9 mouse cellular contexts compared by ENCODE assay signal in the genomic region with DNA sequence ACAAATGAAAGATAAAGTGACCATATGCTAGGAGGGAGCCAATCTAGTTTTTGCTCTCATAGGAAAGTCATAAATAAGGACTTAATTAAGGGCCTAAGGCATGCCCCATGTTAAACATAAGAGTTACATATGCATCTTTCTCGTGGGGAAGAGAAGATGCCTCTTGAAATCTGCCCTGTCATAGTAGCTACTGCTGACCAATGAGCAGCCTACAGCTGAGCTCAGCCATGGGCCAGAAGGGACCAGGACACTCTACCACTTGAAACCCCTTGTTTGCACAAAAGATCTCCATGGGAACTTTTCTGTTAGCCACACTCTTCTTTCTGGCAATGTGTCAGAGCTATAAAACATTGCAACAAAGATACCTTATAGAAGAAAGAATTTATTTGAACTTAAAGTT. TPM values are rescaled to one million over a fixed set of nuclear protein-coding genes. Genes with fewer than 3 reads are reported as not detected.
DNase-seq lines count a peak whose midpoint lies in the region; ATAC-seq and TF ChIP-seq lines count a peak whose summit lies in the region.
"Had no signal": no experiment of that assay in that cellular context is flagged by ENCODE, and none has a peak within 500 bp of the region (broad histone marks: within the 10 kb centered on the region; RNA-seq: fewer than 3 reads in every experiment).

No protein-coding gene starts in this region.

- ATAC-seq in heart, embryonic 13.5 days (ENCODE audit: extremely low read depth, insufficient number of reproducible peaks, low FRiP score, low TSS enrichment): no peak
- ATAC-seq in liver, embryonic 14.5 days (ENCODE audit: insufficient read depth): peak; percentile 82
- ATAC-seq in hindbrain, embryonic 16.5 days: no peak

- H3K9ac ChIP-seq in heart, embryonic 13.5 days: no peak overlapping the region
- peak overlapping the region; percentile 46 for H3K9ac ChIP-seq in liver, embryonic 14.5 days (replicated peaks)
- H3K9ac ChIP-seq in hindbrain, embryonic 16.5 days (ENCODE audit: low read depth, low read length): no peak overlapping the region

- no peak overlapping the region for H3K27ac ChIP-seq in heart, embryonic 13.5 days (replicated peaks)
- H3K27ac ChIP-seq in embryonic fibroblast, embryonic 13.5 days (ENCODE audit: insufficient read depth, low read length): peak overlapping the region; percentile 93
- H3K27ac ChIP-seq in liver, embryonic 14.5 days: peak overlapping the region; percentile 75
- H3K27ac ChIP-seq in hindbrain, embryonic 16.5 days (ENCODE audit: low read depth, low read length): no peak overlapping the region

- no peak for TF ChIP-seq CTCF in embryonic fibroblast, embryonic 13.5 days (IDR thresholded peaks at IDR 0.05; ENCODE audit: borderline replicate concordance, insufficient read depth, low read length)
- no peak for TF ChIP-seq CTCF in liver, embryonic 14.5 days (IDR thresholded peaks at IDR 0.05; ENCODE audit: low read depth)

- DNase-seq in heart, adult 18-20 months: no peak
- peak; percentile 23 for DNase-seq in 3T3-L1 (ENCODE audit: low read depth, low spot score)
- peak in 1 of 3 experiments; percentile 41 for DNase-seq in liver, embryonic 14.5 days (ENCODE audit: low read depth in 3 of 3, low spot score in 3 of 3)
- DNase-seq in embryo, embryonic 10 days (ENCODE audit: low spot score): no peak
- no peak for DNase-seq in adrenal gland, postnatal 36 days
- DNase-seq: kidney, postnatal 10 days had no signal

- 0 out of 2 replicates have a peak overlapping the region, but pooled peaks have one; percentile 1 for H3K4me2 ChIP-seq in heart, embryonic 13.5 days
- H3K4me2 ChIP-seq in liver, embryonic 14.5 days (ENCODE audit: low read depth): peak overlapping the region; percentile 53
- H3K4me2 ChIP-seq in hindbrain, embryonic 16.5 days (ENCODE audit: low read length): no peak overlapping the region

- no peaks in the 10 kb centered on the region for H3K36me3 ChIP-seq in heart, embryonic 13.5 days
- no peaks in the 10 kb centered on the region for H3K36me3 ChIP-seq in liver, embryonic 14.5 days (replicated peaks; ENCODE audit: control insufficient read depth, insufficient read depth, low read depth)
- H3K36me3 ChIP-seq in hindbrain, embryonic 16.5 days (ENCODE audit: control insufficient read depth, insufficient read depth, low read length): no peaks in the 10 kb centered on the region

- TF ChIP-seq POLR2A in embryonic fibroblast, embryonic 13.5 days (IDR thresholded peaks at IDR 0.05; ENCODE audit: low read depth, low read length): no peak

- no peaks in the 10 kb centered on the region for H3K27me3 ChIP-seq in heart, embryonic 13.5 days (replicated peaks)
- no peaks in the 10 kb centered on the region for H3K27me3 ChIP-seq in liver, embryonic 14.5 days (ENCODE audit: control insufficient read depth, insufficient read depth, low read length)
- no peaks in the 10 kb centered on the region for H3K27me3 ChIP-seq in hindbrain, embryonic 16.5 days (replicated peaks; ENCODE audit: control insufficient read depth, insufficient read depth, low read length)

- TF ChIP-seq EP300 in liver, embryonic 14.5 days (IDR thresholded peaks at IDR 0.05; ENCODE audit: low read depth): no peak

- H3K9me3 ChIP-seq in heart, embryonic 13.5 days: no peaks in the 10 kb centered on the region
- H3K9me3 ChIP-seq in liver, embryonic 14.5 days (ENCODE audit: control insufficient read depth, low read length): no peaks in the 10 kb centered on the region
- H3K9me3 ChIP-seq in hindbrain, embryonic 16.5 days (ENCODE audit: control insufficient read depth, low read length): no peaks in the 10 kb centered on the region

- 39% methylated on average over 1 of the region's 1 CpGs for WGBS in heart, embryonic 13.5 days
- WGBS in liver, embryonic 14.5 days (ENCODE audit: insufficient replicate concordance): 21% methylated on average over 1 of the region's 1 CpGs
- WGBS in hindbrain, embryonic 16.5 days: 50% methylated on average over 1 of the region's 1 CpGs

- peaks cover 10% of the 10 kb centered on the region; the same call in 1 of the 2 replicates for H3K4me1 ChIP-seq in heart, embryonic 13.5 days
- peaks cover 13% of the 10 kb centered on the region for H3K4me1 ChIP-seq in embryonic fibroblast, embryonic 13.5 days (ENCODE audit: control insufficient read depth, insufficient read depth, low read length)
- H3K4me1 ChIP-seq in liver, embryonic 14.5 days (replicated peaks; ENCODE audit: control insufficient read depth in 2 of 2, insufficient read depth in 2 of 2, low read length in 1 of 2): peaks cover 34 to 45% of the 10 kb centered on the region in 2 experiments
- H3K4me1 ChIP-seq in hindbrain, embryonic 16.5 days (ENCODE audit: control insufficient read depth, insufficient read depth, low read depth, low read length): no peaks in the 10 kb centered on the region

- H3K4me3 ChIP-seq in heart, embryonic 13.5 days: no peak overlapping the region
- H3K4me3 ChIP-seq in embryonic fibroblast, embryonic 13.5 days (ENCODE audit: insufficient read depth, low read length): no peak overlapping the region
- no peak overlapping the region for H3K4me3 ChIP-seq in liver, embryonic 14.5 days (ENCODE audit: insufficient read depth in 1 of 2, low read depth in 2 of 2, low read length in 2 of 2)
- no peak overlapping the region for H3K4me3 ChIP-seq in hindbrain, embryonic 16.5 days (ENCODE audit: low read length)

RNA-seq across cellular contexts. Expression of gene Enpp3, which starts 19.4 kb away (rescaled TPM):
- 1.7 and 2.1 TPM in 2 replicates for polyA plus RNA-seq in heart, embryonic 13.5 days (2015; fragmentation: Nextera tagmentation; extraction: Ambion mirVana)
- 1 to 10 TPM; 3.0 to 3.2 TPM for total RNA-seq in heart, adult 18-20 months (2021)
- 5.0 and 10.9 TPM in 2 replicates for polyA plus RNA-seq in embryonic fibroblast, embryonic 13.5 days (2011; ENCODE audit: insufficient read length, low read depth, missing spikeins)
- 1.9 and 2.2 TPM in 2 replicates for polyA plus RNA-seq in liver, embryonic 14.5 days (2012; rRNA removed)
- polyA plus RNA-seq in liver, embryonic 14.5 days (2014; fragmentation: Nextera tagmentation; extraction: Ambion mirVana): 3.2 and 3.4 TPM in 2 replicates
- 1 to 10 TPM; 1.3 to 1.8 TPM for total RNA-seq in adrenal gland, postnatal 36 days (2021)
- 3.0 and 3.5 TPM in 2 replicates for polyA plus RNA-seq in hindbrain, embryonic 16.5 days (2015; fragmentation: Nextera tagmentation; extraction: Ambion mirVana)

RNA-seq across cellular contexts. Expression of gene Med23, which starts 46.5 kb away (rescaled TPM):
- polyA plus RNA-seq in heart, embryonic 13.5 days (2015; fragmentation: Nextera tagmentation; extraction: Ambion mirVana): 11.7 and 13.0 TPM in 2 replicates
- total RNA-seq in heart, adult 18-20 months (2021): 10 to 100 TPM; 14.0 to 15.6 TPM
- polyA plus RNA-seq in embryonic fibroblast, embryonic 13.5 days (2011; ENCODE audit: insufficient read length, low read depth, missing spikeins): 26.2 and 32.6 TPM in 2 replicates
- 7.3 and 7.4 TPM in 2 replicates for polyA plus RNA-seq in liver, embryonic 14.5 days (2012; rRNA removed)
- 6.2 and 6.5 TPM in 2 replicates for polyA plus RNA-seq in liver, embryonic 14.5 days (2014; fragmentation: Nextera tagmentation; extraction: Ambion mirVana)
- total RNA-seq in adrenal gland, postnatal 36 days (2021): 10 to 100 TPM; 24.1 to 26.4 TPM
- polyA plus RNA-seq in hindbrain, embryonic 16.5 days (2015; fragmentation: Nextera tagmentation; extraction: Ambion mirVana): 20.5 and 23.8 TPM in 2 replicates

Comparison
In these comparisons a context has a peak if more than half of its experiments do, and no peak if none do; other contexts are left out.
1. H3K27ac ChIP-seq: peak in embryonic fibroblast, embryonic 13.5 days (single experiment) and liver, embryonic 14.5 days (single experiment); none in heart, embryonic 13.5 days (single experiment) and hindbrain, embryonic 16.5 days (single experiment).